Mouse (Mus musculus): ENCODE measurements at regions not wholly inside any gene's neighbourhood (a gene's known extent, or its start where the extent isn't known, plus 50 kb on each side); places are given as distances from the start of the nearest gene placed in this dataset.

DNA sequence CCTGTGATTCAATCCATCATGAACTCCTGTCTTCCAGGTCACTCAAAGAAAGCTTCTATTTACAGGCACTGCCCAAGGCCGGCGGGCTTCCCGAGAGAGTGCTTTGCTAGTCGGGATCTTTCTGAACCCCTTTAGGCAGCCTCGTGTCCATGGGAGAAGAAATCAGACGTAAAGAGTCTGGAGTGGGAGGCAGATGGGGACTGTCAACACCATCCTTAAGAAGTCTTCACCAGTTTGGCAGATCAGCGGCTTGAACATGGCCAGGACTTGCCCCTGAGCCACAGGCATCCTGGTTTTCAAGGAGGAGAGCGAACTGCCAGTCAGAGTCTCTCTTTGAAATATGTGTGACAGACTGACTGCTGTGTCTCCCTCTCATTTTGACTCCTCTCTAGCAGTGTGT lies 66.6 kb upstream of the Egr2 start:
- TF ChIP-seq CTCF (IDR thresholded peaks at IDR 0.05; ENCODE audit: low read depth): no peak
- no peak for TF ChIP-seq EP300 (optimal IDR thresholded peaks at IDR 0.05)
